Mouse (Mus musculus) spleen, embryonic (tissue): ENCODE measurements around the gene Kpna1.
"Not testable (repeated sequence)": the region's sequence is repeated elsewhere in the genome, so short reads cannot be mapped to it uniquely, and the experiment has no call there.

Experiments used
- CTCF ChIA-PET: fragments of 350-600 bp; sonication (Branson Sonifier 250); formaldehyde crosslinking; loops from one replicate; lab custom pipeline; 2022; lab: Charles Lee

Gene Kpna1

GRCm38 (mm10) chr16:35987930-35988329, 9.4 kb downstream of the Kpna1 start:
- CTCF ChIA-PET: no interaction called here

- CTCF ChIA-PET: no interaction called here
These were observed 13.8 kb downstream of the Kpna1 start for GRCm38 (mm10) chr16:35992391-35992790.

GRCm38 (mm10) chr16:35993316-35993715, 14.8 kb downstream of the Kpna1 start:
- CTCF ChIA-PET: interaction anchor here (0.5 to 0.9 kb wide), 2 partner anchors 53 to 122 kb away, joined by 3 read pairs; partner anchors contain the start of gene Parp14

- CTCF ChIA-PET: not testable (repeated sequence)
These were observed 20.3 kb downstream of the Kpna1 start for GRCm38 (mm10) chr16:35998852-35999251.

- CTCF ChIA-PET: no interaction called here
These were observed 29.8 kb downstream of the Kpna1 start for GRCm38 (mm10) chr16:36008396-36008795.

GRCm38 (mm10) chr16:36016335-36016734, 37.8 kb downstream of the Kpna1 start:
- CTCF ChIA-PET: no interaction called here

- CTCF ChIA-PET: not testable (repeated sequence)
These were observed 49.6 kb downstream of the Kpna1 start for GRCm38 (mm10) chr16:36028120-36028519.

GRCm38 (mm10) chr16:36040640-36041624, 62.4 kb downstream of the Kpna1 start, which contains the start of gene Wdr5b:
TSS of gene Wdr5b (plus strand) at chr16:36041190.
- CTCF ChIA-PET: no interaction called here

- CTCF ChIA-PET: interaction anchor here (0.6 kb wide), 1 partner anchor 651 kb away, joined by 5 read pairs; no protein-coding TSS in a partner anchor
These were observed 63.1 kb downstream of the Kpna1 start for GRCm38 (mm10) chr16:36041625-36042020.

GRCm38 (mm10) chr16:36043073-36043472, 64.5 kb downstream of the Kpna1 start:
- CTCF ChIA-PET: no interaction called here

GRCm38 (mm10) chr16:36043964-36044363, 65.4 kb downstream of the Kpna1 start:
- CTCF ChIA-PET: no interaction called here

- CTCF ChIA-PET: no interaction called here
These were observed 69.0 kb downstream of the Kpna1 start for GRCm38 (mm10) chr16:36047538-36047937.

GRCm38 (mm10) chr16:36051491-36051890, 72.9 kb downstream of the Kpna1 start:
- CTCF ChIA-PET: interaction anchor here (0.6 kb wide), 1 partner anchor 662 kb away, joined by 3 read pairs; no protein-coding TSS in a partner anchor

GRCm38 (mm10) chr16:36053524-36054275, 75.2 kb downstream of the Kpna1 start:
- CTCF ChIA-PET: interaction anchor here (0.5 kb wide), 1 partner anchor 615 kb away, joined by 6 read pairs; no protein-coding TSS in a partner anchor

GRCm38 (mm10) chr16:36054920-36055319, 76.4 kb downstream of the Kpna1 start:
- CTCF ChIA-PET: no interaction called here

- CTCF ChIA-PET: no interaction called here
These were observed 77.9 kb downstream of the Kpna1 start for GRCm38 (mm10) chr16:36056416-36056815.

GRCm38 (mm10) chr16:36057933-36058475, 79.5 kb downstream of the Kpna1 start:
- CTCF ChIA-PET: no interaction called here

GRCm38 (mm10) chr16:36062534-36062933, 84.0 kb downstream of the Kpna1 start:
- CTCF ChIA-PET: not testable (repeated sequence)

GRCm38 (mm10) chr16:36063315-36063714, 84.8 kb downstream of the Kpna1 start:
- CTCF ChIA-PET: no interaction called here

GRCm38 (mm10) chr16:36064904-36065303, 86.4 kb downstream of the Kpna1 start:
- CTCF ChIA-PET: no interaction called here

GRCm38 (mm10) chr16:36067694-36068093, 89.1 kb downstream of the Kpna1 start:
- CTCF ChIA-PET: no interaction called here

GRCm38 (mm10) chr16:36068356-36068755, 89.8 kb downstream of the Kpna1 start:
- CTCF ChIA-PET: no interaction called here
